Mouse (Mus musculus): ENCODE measurements around the gene Uimc1. TPM values are rescaled to one million over a fixed set of nuclear protein-coding genes. Genes with fewer than 3 reads are reported as not detected.

The Uimc1 gene
- total and polyA plus RNA-seq, 3 experiments: 20.7 to 177 (median 44.5) TPM

- Histone ChIP-seq H3K4me3 (replicated peaks in 1 of 3; ENCODE audit: low read depth in 2 of 3, low read length in 2 of 3, poor library complexity in 1 of 3) (no peak overlapping the region), H3K27ac (ENCODE audit: insufficient read depth, low read depth) (no peak overlapping the region), H3K9ac (ENCODE audit: insufficient read depth, low read depth) (no peak overlapping the region), H3K4me2 (ENCODE audit: insufficient read depth, low read depth, poor library complexity, severe bottlenecking) (no peak overlapping the region), H3K4me1 (ENCODE audit: control insufficient read depth in 1 of 2, insufficient read depth in 2 of 2) (no peaks in the 10 kb centered on the region), H3K9me3 (replicated peaks; ENCODE audit: low read length) (no peaks in the 10 kb centered on the region), H3K36me3 (replicated peaks in 1 of 2; ENCODE audit: control insufficient read depth in 1 of 2, insufficient read depth in 1 of 2, low read length in 1 of 2) (no peaks in the 10 kb centered on the region), H3K27me3 (replicated peaks) (peaks cover 94% of the 10 kb centered on the region), H3K79me2 (replicated peaks; ENCODE audit: control insufficient read depth, extremely low read depth, insufficient read depth, poor library complexity, severe bottlenecking) (no peaks in the 10 kb centered on the region)
- in situ Hi-C loops (cut with MboI; ENCODE audit: low pct_ligation_motif_present, low pct_unique_long_range_greater_than_20kb, low sequenced_read_pairs): no loop called here
- TF ChIP-seq HCFC1 (IDR thresholded peaks at IDR 0.05; ENCODE audit: low read depth, low read length) (no peak), UBTF (IDR thresholded peaks at IDR 0.05; ENCODE audit: low read depth, low read length) (no peak), JUN (IDR thresholded peaks at IDR 0.05; ENCODE audit: insufficient read depth, low read depth, low read length) (no peak), POLR2A (IDR thresholded peaks at IDR 0.05; ENCODE audit: low read depth, low read length) (no peak), ZNF384 (IDR thresholded peaks at IDR 0.05; ENCODE audit: low read depth, low read length) (no peak), ETS1 (conservative IDR thresholded peaks at IDR 0.05; ENCODE audit: low read depth, low read length) (no peak), USF2 (conservative IDR thresholded peaks at IDR 0.05; ENCODE audit: low read depth, low read length) (no peak), MAZ (IDR thresholded peaks at IDR 0.05; ENCODE audit: low read depth, low read length) (no peak), KAT2A (IDR thresholded peaks at IDR 0.05; ENCODE audit: insufficient replicate concordance, low read length) (no peak), E2F4 (IDR thresholded peaks at IDR 0.05; ENCODE audit: insufficient replicate concordance, low read depth, low read length) (no peak), PAX5 (IDR thresholded peaks at IDR 0.05; ENCODE audit: low read length) (no peak), NRF1 (IDR thresholded peaks at IDR 0.05; ENCODE audit: low read depth, low read length) (no peak), CHD2 (IDR thresholded peaks at IDR 0.05; ENCODE audit: low read length) (no peak)
- no peak for DNase-seq (ENCODE audit: extremely low read depth)
- dilution Hi-C loops (cut with MboI; ENCODE audit: extremely low pct_ligation_motif_present, extremely low pct_unique_long_range_greater_than_20kb, low sequenced_read_pairs): no loop called here
Measured at GRCm38 (mm10) chr13:54997568-54997967, 102.5 kb downstream of the Uimc1 start.

- in situ Hi-C loops (cut with MboI; ENCODE audit: low pct_ligation_motif_present, low pct_unique_long_range_greater_than_20kb, low sequenced_read_pairs): no loop called here
- Histone ChIP-seq H3K4me2 (ENCODE audit: insufficient read depth, low read depth, poor library complexity, severe bottlenecking) (no peak overlapping the region), H3K79me2 (replicated peaks; ENCODE audit: control insufficient read depth, extremely low read depth, insufficient read depth, poor library complexity, severe bottlenecking) (no peaks in the 10 kb centered on the region), H3K9me3 (replicated peaks; ENCODE audit: low read length) (no peaks in the 10 kb centered on the region), H3K4me3 (replicated peaks in 1 of 3; ENCODE audit: low read depth in 2 of 3, low read length in 2 of 3, poor library complexity in 1 of 3) (no peak overlapping the region), H3K4me1 (ENCODE audit: control insufficient read depth in 1 of 2, insufficient read depth in 2 of 2) (no peaks in the 10 kb centered on the region), H3K27me3 (replicated peaks) (peaks cover 90% of the 10 kb centered on the region), H3K27ac (ENCODE audit: insufficient read depth, low read depth) (no peak overlapping the region), H3K36me3 (replicated peaks in 1 of 2; ENCODE audit: control insufficient read depth in 1 of 2, insufficient read depth in 1 of 2, low read length in 1 of 2) (no peaks in the 10 kb centered on the region), H3K9ac (ENCODE audit: insufficient read depth, low read depth) (no peak overlapping the region)
- dilution Hi-C loops (cut with MboI; ENCODE audit: extremely low pct_ligation_motif_present, extremely low pct_unique_long_range_greater_than_20kb, low sequenced_read_pairs): no loop called here
- TF ChIP-seq BHLHE40 (IDR thresholded peaks at IDR 0.05; ENCODE audit: low read depth, low read length): no peak
- TF ChIP-seq MEF2A (IDR thresholded peaks at IDR 0.05; ENCODE audit: borderline replicate concordance, low read depth, low read length): no peak
- no peak for TF ChIP-seq NRF1 (IDR thresholded peaks at IDR 0.05; ENCODE audit: low read depth, low read length)
- TF ChIP-seq TBP (conservative IDR thresholded peaks at IDR 0.05; ENCODE audit: low read depth, low read length): no peak
- TF ChIP-seq SMC3 (IDR thresholded peaks at IDR 0.05; ENCODE audit: low read depth, low read length): no peak
- no peak for TF ChIP-seq KAT2A (IDR thresholded peaks at IDR 0.05; ENCODE audit: insufficient replicate concordance, low read length)
- TF ChIP-seq GABPA (IDR thresholded peaks at IDR 0.05; ENCODE audit: insufficient replicate concordance, low read depth, low read length): no peak
- TF ChIP-seq CHD2 (IDR thresholded peaks at IDR 0.05; ENCODE audit: low read length): no peak
- TF ChIP-seq MAFK (IDR thresholded peaks at IDR 0.05; ENCODE audit: insufficient replicate concordance, low read length): no peak
- no peak for TF ChIP-seq JUN (IDR thresholded peaks at IDR 0.05; ENCODE audit: insufficient read depth, low read depth, low read length)
- TF ChIP-seq ZNF384 (IDR thresholded peaks at IDR 0.05; ENCODE audit: low read depth, low read length): no peak
- TF ChIP-seq MAX (IDR thresholded peaks at IDR 0.05; ENCODE audit: low read length): no peak
- no peak for TF ChIP-seq HCFC1 (IDR thresholded peaks at IDR 0.05; ENCODE audit: low read depth, low read length)
- no peak for DNase-seq (ENCODE audit: extremely low read depth)
Measured at GRCm38 (mm10) chr13:54995161-54995560, 104.9 kb downstream of the Uimc1 start.

All from CH12.LX (cell line).